Mouse (Mus musculus) urinary bladder, postnatal 10 days (tissue): ENCODE results near the gene Wdr37.
"Not testable (repeated sequence)": the region's sequence is repeated elsewhere in the genome, so short reads cannot be mapped to it uniquely, and the experiment has no call there.

Experiments
- DNase-seq: peaks from one replicate; pipeline ENCODE4 v3.0.0; 2022; ENCODE audit warnings: low spot score

Gene Wdr37

DNA sequence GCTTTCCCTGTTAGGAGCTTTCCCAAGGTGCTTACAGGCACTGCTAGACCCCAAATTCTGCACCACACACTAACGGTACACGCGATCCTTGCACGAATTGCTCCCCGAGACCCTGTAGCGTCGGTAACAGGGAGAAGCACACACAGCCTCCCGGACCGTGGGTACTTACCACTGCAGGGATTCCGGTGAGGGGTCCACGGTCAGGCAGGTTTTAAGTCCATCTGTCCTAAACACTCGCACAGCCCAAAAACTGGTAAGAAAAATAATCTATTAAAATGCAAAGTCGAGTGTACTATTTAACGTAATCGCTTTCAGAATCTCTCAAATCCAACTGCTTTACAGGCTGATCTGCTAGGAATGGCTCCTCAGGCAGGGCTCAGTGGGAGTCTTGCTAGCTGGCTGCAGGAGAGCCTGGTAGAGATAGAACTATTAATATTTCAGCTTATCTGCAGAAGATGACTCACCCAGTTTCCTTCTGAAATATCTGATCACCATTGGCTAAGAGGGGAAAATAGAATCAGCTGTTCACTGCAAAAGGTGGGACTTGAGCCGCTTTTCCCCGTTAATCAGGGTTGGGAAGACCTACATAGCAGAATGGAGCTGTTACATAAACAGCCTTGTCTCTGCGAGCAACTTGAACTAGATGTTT is at the start of gene Wdr37:
Gene Wdr37, minus strand, starts transcription at position 596 of the 649 bp plus-strand sequence.
- no peak for DNase-seq

DNA sequence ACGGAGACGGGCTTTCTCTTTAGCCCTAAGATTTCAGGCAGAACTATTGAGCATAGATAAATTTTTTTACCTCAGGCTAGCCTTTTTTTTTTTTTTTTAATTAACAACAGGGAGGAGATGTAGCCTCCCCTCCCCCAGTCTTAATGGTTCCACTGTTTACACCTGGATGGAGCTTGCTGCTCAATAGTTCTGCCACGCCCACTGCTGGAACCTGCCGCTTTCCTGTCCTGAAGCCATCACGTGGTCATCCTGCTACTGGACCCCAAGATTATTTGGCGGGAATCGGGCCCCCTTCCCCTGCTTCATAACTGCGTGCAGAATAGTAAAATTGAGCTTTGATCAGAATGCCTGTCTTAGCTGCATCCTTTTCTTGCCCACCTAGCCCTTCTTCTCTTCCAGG is 42.2 kb upstream of the Wdr37 start:
- not testable (repeated sequence) for DNase-seq

DNA sequence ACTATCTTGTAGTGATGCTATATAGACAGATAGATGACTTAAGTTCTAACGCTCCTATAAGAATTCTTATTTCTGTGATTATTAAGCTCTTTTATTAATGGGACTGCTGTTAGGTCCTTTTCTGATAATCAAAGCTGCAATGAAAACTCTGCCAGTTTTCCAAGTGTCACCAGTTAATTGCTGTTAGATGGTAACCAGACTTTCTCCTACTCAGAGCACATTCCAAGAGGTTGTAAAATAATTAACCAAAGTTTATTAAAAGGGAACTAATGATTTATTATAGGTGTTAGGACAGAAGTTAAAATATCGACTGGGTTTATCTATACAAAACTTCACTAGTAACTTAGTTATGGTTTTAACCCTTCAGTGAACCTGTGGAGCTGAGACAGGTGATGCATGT is 34.3 kb upstream of the Wdr37 start:
- not testable (repeated sequence) for DNase-seq

- DNase-seq, result no peak
Measured at GRCm38 (mm10) chr13:8888603-8889002, 16.9 kb upstream of the Wdr37 start.

- DNase-seq, result no peak
Measured at GRCm38 (mm10) chr13:8886185-8886560, 14.5 kb upstream of the Wdr37 start.

- DNase-seq, result peak; percentile 76
Measured at GRCm38 (mm10) chr13:8885445-8886184, 13.9 kb upstream of the Wdr37 start, which contains the start of gene Idi1. Gene Idi1, plus strand, starts transcription at chr13:8885501.

- not testable (repeated sequence) for DNase-seq
Measured at GRCm38 (mm10) chr13:8883870-8884269, 12.2 kb upstream of the Wdr37 start.

GRCm38 (mm10) chr13:8881611-8882010 is 9.9 kb upstream of the Wdr37 start:
- no peak for DNase-seq

DNA sequence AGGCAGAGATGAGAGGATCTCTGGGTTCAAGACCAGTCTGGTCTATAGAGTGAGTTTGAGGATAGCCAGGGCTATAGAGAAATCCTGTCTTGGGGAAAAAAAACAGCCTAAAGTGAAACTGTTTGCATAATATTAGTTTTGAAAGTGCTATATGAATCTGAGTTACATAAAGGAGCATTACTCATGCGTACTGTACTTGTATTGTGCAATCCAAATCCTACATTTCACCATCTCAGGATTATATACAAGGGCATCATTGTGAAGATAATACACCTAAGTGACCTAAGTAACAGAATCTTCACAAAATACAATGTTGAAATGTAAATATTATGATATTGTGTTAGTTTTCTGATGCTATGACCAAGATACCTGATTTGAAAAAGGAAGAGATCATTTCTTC is 2.1 kb upstream of the Wdr37 start:
- DNase-seq, result no peak

- DNase-seq, result peak; percentile 48
Measured at GRCm38 (mm10) chr13:8870510-8871313, 997 bp downstream of the Wdr37 start.

DNA sequence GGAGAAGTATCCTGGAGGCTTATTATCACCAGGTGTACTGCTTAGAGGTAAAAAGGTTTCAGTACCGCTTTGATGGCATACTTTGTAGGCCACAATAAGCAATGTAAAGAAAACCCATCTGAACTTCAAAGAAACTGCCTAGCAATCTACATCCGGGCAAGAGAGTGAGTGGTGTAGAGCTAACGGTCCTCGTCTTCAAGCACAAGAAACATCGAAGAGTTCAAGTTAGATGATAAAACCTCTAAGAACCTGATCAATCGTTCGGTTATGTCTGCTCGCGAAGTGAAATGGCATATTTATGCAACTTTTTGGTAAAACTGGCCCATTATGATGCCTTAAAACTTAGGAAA is 1.6 kb downstream of the Wdr37 start:
- DNase-seq, result no peak

GRCm38 (mm10) chr13:8869578-8870157 is 2.0 kb downstream of the Wdr37 start:
- no peak for DNase-seq

- DNase-seq, result no peak
Measured at GRCm38 (mm10) chr13:8866612-8867011, 5.1 kb downstream of the Wdr37 start.

GRCm38 (mm10) chr13:8864990-8865389 is 6.7 kb downstream of the Wdr37 start:
- no peak for DNase-seq

DNA sequence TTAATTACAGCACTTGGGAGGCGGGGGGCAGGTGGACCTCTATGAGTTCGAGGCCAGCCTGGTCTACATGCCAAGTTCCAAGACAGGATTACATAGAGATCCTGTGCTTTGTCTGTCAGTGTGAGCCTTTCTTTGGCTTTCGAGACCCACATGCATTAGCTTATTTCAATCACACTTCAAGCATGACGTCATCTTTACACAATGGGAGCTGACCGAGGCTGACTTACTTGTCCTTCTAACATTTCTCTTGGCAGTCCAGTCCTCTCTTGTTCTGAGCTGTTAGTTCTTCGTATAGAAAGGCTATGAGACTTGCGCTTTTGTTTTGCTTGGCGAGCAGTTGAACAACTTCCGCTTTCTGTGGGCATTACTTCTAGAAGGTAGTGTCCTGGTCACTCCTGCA is 10.8 kb downstream of the Wdr37 start:
- no peak for DNase-seq

- no peak for DNase-seq
Measured at GRCm38 (mm10) chr13:8858453-8858852, 13.3 kb downstream of the Wdr37 start.

DNA sequence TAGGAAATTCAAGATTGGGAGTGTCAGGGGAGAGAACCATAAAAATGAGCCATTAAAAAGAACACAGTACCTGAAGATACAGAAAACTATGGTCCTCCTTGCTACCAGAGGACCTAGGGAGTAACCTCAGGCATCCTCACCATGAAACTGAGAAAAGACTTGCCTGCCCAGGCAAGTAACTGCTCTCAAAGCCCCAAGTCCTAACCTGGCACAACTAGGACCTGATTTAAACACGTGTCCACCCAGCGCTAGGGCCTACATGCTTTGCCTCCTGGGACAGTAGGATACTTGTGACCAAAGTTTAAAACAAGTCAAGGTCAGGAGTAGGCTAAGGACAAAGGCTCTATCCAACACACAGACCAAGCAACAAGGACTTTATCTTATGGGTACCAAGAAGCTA is 16.9 kb downstream of the Wdr37 start:
- DNase-seq, result no peak

- DNase-seq, result no peak
Measured at GRCm38 (mm10) chr13:8853424-8853823, 18.3 kb downstream of the Wdr37 start.

- DNase-seq, result no peak
Measured at GRCm38 (mm10) chr13:8849311-8849710, 22.4 kb downstream of the Wdr37 start.

DNA sequence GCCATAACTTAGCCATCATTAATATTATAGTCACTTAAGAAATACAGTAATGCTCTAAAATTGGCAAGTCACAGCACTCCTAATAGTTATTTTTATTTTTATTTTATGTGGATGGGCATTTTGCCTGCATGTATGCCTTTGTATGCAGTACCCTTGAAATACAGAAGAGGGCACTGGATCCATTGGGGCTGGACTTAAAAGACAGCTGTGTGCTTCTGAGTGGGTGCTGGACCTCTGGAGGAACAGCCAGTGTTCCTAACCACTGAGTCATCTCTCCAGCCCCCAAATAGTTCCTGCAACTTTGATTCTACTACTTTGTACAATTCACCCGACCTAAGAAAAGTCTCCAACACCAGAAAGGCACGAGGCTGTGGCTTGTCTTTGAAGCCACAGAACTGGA is 24.0 kb downstream of the Wdr37 start:
- no peak for DNase-seq

- no peak for DNase-seq
Measured at GRCm38 (mm10) chr13:8842273-8842672, 29.4 kb downstream of the Wdr37 start.

- DNase-seq, result not testable (repeated sequence)
Measured at GRCm38 (mm10) chr13:8841846-8842245, 29.9 kb downstream of the Wdr37 start.

DNA sequence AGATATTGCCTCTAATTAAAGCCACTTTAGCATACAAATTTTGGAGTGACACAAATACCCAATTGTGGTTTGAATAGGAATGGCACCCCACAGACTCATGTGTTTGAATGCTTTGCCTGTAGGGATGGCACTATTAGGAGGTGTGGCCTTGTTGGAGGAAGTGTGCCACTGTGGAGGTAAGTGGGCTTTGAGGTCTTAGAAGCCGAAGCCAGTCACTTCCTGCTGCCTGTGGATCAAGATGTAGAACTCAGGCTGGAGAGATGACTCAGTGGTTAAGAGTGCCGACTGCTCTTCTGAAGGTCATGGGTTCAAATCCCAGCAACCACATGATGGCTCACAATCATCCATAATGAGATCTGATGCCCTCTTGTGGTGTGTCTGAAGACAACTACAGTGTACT is 30.8 kb downstream of the Wdr37 start:
- no peak for DNase-seq
